Mouse (Mus musculus): ENCODE measurements at regions not wholly inside any gene's neighbourhood (a gene's known extent, or its start where the extent isn't known, plus 50 kb on each side); places are given as distances from the start of the nearest gene placed in this dataset.
A peak's percentile ranks its signal among the peaks of the same experiment; 100 is the strongest.

GRCm38 (mm10) chr14:24631994-24632393 lies 145.1 kb downstream of the Rps24 start:
- DNase-seq, result no peak

- DNase-seq, result no peak
These were observed 154.9 kb downstream of the Rps24 start for GRCm38 (mm10) chr14:24641853-24642252.

GRCm38 (mm10) chr14:24644117-24644808 lies 157.3 kb downstream of the Rps24 start:
- DNase-seq, result no peak

- DNase-seq, result peak; percentile 10
These were observed 159.4 kb downstream of the Rps24 start for GRCm38 (mm10) chr14:24646239-24646848.

GRCm38 (mm10) chr14:24647722-24648121 lies 160.8 kb downstream of the Rps24 start:
- DNase-seq, result no peak

- DNase-seq, result no peak
These were observed 163.4 kb downstream of the Rps24 start for GRCm38 (mm10) chr14:24650195-24650901.

- DNase-seq, result no peak
These were observed 164.0 kb downstream of the Rps24 start for GRCm38 (mm10) chr14:24650902-24651270.

- no peak for DNase-seq
These were observed 165.7 kb downstream of the Rps24 start for GRCm38 (mm10) chr14:24652591-24652990.

GRCm38 (mm10) chr14:24655580-24655979 lies 168.7 kb downstream of the Rps24 start:
- DNase-seq, result peak; percentile 7

GRCm38 (mm10) chr14:24661797-24662196 lies 174.9 kb downstream of the Rps24 start:
- DNase-seq, result no peak

GRCm38 (mm10) chr14:24665210-24665609 lies 178.3 kb downstream of the Rps24 start:
- DNase-seq, result no peak
